Mouse (Mus musculus) layer of hippocampus, postnatal 14 days (tissue): Measurements from ENCODE around the gene Tmem135. TPM values are rescaled to one million over a fixed set of nuclear protein-coding genes. Genes with fewer than 3 reads are reported as not detected.
A peak's percentile ranks its signal among the peaks of the same experiment; 100 is the strongest.

Experiments
- DNase-seq, 2 experiments: peaks; one replicate each; pipeline ENCODE4 v3.0.0; 2021 to 2022; ENCODE audit warnings: low spot score in 2 of 2, mixed read lengths in 1 of 2
- total RNA-seq, 2 experiments: library from RNA; stranded (reverse); gene quantifications; 2 replicates each; pipeline ENCODE4 v1.2.3; 2021

Gene Tmem135
- total RNA-seq, 2 experiments from 2014 or later: 70.3 to 80.9 TPM

DNA sequence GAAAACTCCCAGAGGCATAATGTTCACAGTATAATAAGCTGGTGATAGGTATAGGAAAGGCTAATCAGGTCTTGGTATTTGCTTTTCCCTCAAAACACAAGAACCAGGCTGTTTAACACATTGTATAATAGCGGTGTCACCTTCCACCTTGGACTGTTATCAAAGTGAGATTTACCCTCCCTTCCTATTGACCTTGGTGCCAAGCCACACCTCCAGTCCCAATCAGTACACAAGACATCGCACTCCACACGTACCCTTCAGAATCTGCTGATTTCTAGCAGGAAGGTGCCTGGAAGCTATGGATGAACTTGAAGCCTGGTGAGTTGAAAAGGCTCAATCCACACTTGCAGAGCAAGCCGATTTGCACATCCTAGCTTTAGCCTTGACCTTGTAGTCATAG, 12.2 kb downstream of the Tmem135 start:
- DNase-seq: no peak

DNA sequence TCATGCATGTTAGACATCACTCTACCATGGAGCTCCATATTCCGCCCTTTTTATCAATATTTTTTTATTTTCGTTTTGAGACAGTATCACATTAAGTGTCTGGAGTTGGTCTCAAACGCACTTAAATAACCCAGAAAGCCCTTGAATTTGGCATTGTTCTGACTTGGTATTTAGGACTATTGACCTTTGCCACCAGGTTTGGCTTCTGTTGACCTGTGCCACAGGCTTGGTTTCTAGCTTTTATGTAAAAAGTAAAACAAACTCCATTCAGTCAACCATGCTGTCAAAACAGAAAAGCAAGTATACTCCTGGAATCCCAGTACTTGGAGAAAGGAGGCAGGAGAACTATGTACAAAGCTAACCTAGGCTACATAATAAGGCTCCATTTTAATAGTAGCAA, 12.7 kb downstream of the Tmem135 start:
- DNase-seq: no peak

DNA sequence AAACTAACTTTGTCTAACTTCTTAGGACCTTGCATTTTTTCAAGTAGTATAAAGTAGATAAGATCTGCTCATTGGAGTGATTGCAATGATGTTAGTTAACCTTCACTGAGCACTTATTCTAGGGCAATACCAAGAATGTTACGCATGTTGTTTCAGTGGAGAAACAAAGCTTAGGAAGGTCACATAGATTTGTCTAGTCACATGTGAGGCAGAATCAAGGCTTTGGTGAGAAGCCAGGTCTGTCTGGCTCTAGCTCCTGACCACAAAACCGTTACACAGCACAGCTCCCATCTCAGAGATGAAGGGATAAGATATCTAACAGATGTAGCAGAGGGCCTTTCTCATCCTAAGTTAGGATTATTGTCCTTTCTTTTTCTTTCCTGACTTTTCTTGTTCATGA, 13.4 kb downstream of the Tmem135 start:
- no peak for DNase-seq

DNA sequence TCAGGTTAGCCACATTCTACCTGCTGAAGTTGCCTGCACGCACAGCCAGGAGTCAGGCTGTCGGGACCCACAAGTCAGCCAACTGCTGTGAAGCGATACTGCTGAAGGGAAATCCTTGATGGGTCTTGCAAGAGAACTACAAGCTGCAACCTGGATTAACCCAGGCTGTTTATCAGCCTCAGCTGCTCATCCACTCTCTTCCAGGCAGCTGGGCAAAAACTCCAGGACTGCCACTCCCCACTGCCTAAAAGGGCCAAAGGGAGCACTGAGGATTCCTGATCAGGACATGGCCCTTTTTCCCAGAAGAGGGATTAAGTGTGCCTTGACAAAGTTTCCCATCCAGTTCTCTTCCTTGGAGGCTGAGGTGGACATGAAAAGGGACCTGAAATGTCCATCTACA, 15.0 kb downstream of the Tmem135 start:
- DNase-seq: no peak

GRCm38 (mm10) chr7:89382892-89383291, 21.1 kb downstream of the Tmem135 start:
- no peak for DNase-seq

DNA sequence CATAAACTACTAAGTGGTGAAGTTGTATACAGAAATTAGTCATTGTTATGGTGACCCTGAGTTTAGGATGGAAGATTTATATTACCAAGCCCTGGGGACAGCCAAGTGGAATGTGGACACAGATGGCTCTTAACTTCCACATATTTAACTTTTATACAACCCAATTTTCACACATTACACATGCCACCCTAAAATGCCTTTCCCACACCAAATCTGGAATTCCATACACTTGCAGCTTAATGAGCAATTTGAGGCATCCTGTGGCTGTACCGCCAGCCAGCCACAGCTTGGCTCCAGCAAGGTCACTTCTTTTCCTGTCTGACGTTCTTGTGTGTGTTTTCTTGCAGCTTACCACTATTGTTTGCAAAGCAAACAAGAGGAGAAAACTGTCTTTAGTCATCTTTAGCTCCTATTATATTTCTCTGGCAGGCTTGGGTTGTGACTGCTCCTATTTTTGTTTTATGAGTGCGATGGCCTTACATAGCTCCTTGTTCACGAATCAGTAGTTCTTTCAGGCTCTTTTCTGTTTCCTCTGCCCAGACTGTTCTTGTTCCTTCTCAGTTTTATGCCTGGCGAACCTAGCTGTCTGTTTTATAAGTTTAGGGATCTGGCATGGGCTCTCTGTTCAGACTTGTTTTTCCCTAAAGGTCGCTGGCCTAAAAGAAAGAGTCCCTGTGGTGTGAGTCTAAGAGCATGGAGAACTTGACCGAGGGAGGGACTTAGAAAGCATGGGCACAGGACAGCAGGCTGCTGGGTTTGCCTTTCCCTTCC, 22.9 kb downstream of the Tmem135 start:
- no peak for DNase-seq

GRCm38 (mm10) chr7:89371623-89372295, 32.3 kb downstream of the Tmem135 start:
- no peak for DNase-seq

DNA sequence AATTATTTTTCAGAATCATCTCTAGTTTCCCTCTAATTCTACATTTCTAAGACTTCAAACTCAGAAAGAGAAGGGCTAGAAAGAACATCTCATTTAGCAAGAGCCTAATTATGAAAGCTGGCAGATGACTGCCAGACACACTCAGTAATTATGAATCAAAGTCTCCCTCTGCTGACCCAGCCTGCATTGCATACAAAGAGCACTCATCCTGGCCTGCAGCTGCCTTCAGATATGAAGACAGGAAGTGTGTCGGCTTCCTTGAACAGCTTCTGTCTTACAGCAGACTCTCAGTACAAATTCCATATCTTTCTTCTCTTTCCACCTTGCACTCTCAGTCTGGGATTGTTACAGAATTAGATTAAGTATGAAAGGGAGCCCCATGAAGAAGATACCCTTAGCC, 33.1 kb downstream of the Tmem135 start:
- DNase-seq: peak; percentile 13 to 50

DNA sequence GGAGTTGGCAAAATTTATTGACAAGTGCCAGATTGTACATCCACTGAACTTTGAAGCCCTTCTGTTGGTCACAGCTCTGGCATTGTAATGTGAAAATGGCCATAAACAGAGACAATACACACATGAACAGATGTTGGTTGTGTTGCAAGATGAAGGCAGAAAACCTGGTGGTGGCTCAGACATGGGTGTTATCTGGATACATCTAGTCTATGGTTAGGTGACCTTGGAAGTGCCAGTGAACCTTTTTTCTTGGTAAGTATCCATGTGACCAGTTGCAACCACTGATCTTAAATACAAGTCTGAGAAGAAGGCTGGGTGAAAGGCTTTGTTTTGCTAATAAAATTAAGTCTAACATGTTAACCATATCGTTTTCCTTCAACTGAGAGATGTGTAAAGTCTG, 33.9 kb downstream of the Tmem135 start:
- no peak for DNase-seq

- DNase-seq: no peak
These were observed 36.4 kb downstream of the Tmem135 start for GRCm38 (mm10) chr7:89367643-89368042.

GRCm38 (mm10) chr7:89365135-89365880, 38.7 kb downstream of the Tmem135 start:
- peak in 1 of 2 experiments; percentile 22 for DNase-seq

GRCm38 (mm10) chr7:89363975-89364374, 40.0 kb downstream of the Tmem135 start:
- no peak for DNase-seq

- DNase-seq: no peak
These were observed 47.7 kb downstream of the Tmem135 start for GRCm38 (mm10) chr7:89356307-89356706.

DNA sequence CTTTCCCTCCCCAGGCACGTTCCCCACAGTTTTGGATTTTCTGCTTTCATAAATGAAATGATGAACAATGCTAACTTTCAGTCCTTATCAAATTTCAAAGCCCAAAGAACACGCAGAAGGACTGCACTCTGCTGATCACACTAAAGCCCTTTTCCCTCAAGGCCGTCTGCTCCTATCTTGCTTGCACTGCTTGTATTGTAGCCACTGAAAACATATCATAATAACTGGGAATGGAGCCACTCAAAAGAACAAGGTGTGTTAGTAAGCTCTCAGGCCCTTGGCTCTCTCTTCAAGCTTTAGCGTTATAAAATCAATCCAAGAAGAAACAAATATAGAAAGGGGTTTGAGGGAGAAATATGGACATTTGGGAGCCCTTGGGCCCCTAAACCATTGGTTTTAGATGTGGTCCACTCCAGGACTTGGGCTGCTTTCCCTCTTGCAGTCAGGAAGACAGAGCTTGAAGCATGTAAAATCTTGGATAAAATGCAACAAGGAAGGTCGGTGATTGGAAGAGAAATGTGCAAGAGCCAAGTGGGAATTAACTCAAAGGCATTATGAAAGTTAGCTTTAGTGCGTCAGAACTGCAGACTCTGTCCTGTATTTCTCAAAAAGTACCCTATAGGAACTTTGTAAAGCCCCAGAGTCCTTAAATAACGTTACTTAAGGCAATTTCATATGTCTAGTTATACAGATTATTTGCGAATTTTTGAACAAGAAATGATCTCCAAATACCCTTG, 48.3 kb downstream of the Tmem135 start:
- no peak for DNase-seq

DNA sequence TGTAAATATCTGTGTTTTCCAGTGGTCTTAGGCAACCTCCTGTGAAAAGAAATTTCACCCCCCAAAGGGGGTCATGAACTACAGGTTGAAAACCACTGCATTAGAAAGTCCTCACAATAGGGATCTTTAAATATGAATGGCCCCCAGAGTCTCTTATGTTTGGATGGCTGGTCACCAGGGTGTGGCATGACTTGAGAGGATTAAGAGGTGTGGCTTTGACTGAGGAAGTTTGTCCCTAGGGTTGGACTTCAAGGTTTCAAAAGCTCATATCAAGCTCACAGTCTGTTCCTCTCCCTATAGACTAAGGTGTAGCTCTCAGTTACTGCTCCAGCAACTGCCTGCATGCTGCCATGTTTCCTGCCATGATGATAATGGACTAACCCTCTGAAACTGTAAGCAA, 62.0 kb downstream of the Tmem135 start:
- DNase-seq: no peak

DNA sequence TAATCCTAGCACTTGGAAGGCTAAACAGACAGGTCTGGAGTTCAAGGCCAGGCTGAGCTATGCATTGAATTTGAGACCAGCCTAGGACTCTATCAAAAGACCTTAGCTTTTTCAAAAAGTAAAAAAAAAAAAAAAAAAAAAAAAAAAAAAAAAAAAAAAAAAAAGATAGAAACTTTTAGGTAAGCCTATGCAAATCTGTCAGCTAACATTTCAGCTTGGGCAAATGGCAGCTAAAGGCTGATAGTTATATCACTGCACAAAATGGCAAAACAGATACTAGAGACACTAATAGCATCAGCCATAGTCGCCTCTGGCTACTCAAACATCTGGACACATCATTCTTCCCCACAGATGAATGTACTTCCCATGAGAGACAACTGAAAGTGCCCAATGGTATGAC, 64.2 kb downstream of the Tmem135 start:
- no peak for DNase-seq

DNA sequence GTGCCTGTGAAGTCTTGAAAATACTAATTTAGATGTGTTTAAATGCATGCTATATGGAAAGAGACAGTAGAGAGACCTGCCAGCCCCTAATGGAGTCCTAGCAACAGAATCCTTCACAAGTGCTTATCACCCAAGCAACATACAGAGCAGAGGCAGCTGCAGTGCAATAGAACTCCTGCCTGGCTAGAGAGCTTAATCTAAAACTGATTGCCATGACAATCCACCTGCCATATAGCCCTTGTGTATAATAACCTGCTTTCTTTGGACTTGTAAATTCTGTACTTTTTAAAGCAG, 64.9 kb downstream of the Tmem135 start:
- no peak for DNase-seq

DNA sequence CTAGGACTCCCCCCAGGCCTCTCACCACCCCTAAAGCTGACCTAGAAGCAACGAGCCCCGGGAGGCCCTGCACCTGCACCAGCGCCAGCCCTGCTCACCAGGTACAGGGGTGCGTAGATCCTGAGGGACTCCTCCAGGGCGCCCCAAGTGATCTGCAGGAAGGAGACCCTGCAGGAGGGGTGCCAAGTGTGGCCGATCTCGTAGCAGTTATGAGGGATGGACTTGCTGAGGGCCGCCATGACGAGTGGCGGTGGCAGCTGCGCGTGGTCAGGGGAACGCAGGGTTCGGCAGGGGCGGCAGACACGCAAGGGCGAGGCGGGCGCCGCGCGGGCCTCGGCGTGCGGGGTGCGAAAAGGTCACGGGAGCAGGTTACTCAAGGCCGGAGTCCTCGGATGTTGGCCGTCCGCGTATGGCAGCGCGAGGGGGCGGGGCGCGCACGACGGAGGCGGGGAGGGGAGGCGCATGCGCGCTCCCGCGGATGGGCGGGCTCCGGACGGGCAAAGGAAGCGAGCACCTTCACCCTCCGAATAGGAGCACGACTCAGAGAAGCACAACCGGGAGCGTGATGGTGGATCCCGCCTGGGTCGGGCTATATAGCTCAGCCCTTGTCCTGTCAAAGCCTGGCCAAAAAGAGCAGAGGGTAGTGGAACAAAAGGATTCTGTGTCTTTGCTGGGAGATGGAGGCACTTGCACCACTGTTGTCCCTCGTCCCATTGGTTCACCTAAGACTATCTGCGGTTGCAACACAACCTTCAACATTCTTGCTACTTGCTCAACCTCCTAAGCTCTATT, 65.5 kb downstream of the Tmem135 start:
- peak; percentile 90 to 93 for DNase-seq

DNA sequence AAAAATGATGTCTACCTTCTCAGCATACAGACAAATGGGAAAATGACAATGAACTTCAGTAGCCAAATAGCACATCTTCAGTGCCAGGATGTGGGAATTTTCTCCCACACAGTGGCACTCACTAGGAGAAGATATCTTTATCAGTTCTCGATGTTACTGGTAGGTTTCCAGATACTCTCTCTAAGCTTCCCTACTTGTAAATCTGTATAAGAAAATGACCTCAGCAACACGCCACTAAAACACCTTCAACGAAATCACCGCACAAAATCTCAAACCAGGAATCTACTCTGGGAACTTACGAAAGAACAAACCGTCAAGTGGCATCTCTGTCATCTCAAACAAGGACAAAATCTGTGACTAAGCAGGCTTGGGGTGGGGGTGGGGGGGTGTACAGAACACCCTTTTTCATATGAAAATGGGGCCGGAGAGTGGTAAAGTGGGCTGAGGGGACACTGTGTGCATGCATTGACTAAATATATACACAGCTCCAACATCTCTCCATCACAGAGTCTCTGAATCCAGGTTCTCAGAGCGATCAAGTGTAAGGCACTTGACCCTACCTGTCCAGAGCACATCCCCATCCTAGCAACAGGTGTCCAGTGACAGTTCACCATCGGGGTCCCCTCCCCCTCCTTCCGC, 66.2 kb downstream of the Tmem135 start:
- no peak for DNase-seq

- no peak for DNase-seq
These were observed 67.6 kb downstream of the Tmem135 start for GRCm38 (mm10) chr7:89336434-89336833.
